Mouse (Mus musculus) neutrophil, adult 83 days (primary cell): ENCODE measurements around the gene Ltbr. TPM values are rescaled to one million over a fixed set of nuclear protein-coding genes. Genes with fewer than 3 reads are reported as not detected.

Experiments
- total RNA-seq, 2 experiments: library from RNA; stranded (reverse); gene quantifications; one replicate each; pipeline ENCODE4 v1.2.4; 2023

Gene Ltbr
- total RNA-seq: 10 to 100 TPM; 46.0 to 64.6 TPM

DNA sequence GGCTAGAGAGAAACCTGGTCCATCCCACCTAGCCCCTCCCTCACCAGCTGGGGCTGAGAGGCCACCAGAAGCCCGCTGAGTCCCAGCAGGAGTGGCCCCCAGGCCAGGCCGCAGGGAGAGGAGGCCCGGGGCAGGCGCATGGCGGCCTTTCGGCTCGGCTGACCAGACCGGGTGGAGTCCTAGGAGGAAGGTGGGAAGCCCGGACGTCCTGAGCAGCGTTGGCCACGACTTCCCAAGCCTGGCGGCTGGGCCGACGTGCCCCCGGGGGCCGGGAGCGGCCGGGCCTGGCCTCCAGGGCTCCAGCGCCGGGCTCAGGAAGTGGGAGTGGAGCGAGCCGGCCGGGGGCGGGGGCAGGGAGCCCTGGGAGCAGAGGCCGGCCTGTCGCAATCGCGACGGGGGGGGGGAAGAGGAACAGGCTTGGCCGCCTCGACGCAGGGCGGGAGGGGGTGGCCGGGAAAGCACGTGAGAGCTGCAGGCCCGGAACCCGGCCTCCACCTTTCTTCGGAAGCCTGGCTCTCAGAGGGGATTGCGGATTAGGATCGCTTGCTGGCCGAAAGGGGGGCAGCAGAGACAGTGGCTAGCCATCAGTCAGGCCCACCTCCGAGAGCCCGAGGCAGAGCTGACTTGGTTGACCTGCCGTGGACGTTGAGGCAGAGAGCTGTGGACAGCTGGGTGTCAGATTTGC, at the start of gene Ltbr:
Ltbr (minus strand) TSS at position 340 of the 685 bp plus-strand sequence.

DNA sequence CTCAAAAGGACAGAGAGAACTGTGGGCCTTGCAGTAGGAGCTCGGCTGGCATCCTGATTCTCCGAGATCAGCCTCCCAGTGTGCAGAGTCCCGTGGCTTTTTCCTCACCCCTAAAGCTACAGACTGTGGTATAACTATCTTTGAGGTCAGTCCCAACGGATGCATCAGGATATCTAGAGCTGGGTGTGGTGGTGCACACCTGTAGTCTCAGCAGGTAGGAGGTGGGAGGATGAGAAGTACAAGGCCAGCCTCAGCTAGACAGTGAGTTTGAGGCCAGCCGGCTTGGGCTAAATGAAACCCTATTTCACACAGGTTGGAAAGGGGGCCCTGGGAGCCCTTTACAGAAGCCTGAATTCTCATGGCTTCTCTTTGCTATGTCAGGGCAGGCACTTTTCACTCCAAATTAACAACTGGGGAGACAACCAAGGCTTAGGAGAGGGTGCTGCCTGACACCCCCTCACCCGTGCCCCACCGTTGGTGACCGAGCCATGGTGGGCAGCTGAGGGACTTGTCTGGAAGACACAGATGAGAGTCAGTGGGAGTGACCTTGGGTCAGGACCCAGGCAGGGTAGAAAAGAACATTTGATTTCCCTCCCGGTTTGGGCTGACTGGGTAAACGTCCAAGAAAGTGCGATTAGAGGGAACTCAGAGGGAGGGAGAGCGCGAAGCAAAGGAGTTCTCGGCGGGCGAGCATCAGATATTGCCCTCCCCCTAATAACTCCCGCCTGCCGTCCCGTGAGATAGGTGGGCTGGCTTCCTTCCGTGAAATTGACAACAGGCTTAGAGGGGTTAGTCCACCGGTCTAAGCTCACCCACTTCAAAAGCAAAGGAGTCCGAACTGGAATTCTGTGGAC, 35.3 kb upstream of the Ltbr start, which contains the start of gene Tnfrsf1a:
Tnfrsf1a (plus strand) TSS at position 642 of the 854 bp plus-strand sequence.

DNA sequence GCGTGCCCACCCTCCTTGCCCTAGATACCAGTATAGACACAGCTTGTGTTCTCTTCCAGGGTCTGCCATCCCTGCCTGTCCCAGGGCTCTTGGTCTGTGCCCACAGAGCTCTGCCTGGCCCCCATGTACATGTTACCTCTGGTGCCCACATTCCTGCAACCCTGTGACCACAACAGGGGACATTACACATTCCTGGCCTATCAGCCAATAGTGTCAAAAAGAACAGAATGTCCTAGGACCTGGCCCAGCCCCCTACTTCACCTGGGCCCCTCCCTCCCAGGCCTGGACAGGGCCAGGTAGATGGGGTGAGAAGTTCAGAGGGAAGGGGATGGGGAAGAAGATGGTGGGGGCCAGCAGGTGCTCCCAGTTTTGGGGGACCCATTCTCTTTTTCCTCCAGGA, 6.6 kb upstream of the Ltbr start, which contains the start of gene Scnn1a:
Scnn1a (plus strand) TSS at position 337 of the 400 bp plus-strand sequence.

DNA sequence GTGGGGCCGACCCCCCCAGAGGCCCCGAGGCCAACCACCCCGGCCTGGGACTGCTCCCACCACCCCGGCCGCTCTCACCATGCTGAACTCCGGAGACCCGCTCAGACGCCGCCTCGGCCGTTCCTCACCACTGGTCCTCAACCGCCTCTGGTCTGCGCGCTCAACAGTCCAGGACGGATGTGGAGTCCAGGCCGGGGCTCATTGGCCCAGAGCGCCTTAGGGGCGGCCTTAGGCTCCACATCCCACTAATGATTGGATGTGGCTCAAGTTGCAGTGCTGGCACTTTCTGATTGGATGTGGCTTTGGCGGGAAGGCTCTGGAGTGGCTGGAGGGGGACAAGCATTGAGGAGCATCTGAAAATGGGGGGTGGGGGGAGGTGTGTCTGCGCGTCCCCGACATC, 27.8 kb downstream of the Ltbr start, which contains the start of gene Tuba3a:
Tuba3a (minus strand) TSS at position 153 of the 400 bp plus-strand sequence.

Other genes starting within 250 kb of the Ltbr start
- 10 to 100 TPM; 11.4 to 13.2 TPM for gene Lpar5, start 246.0 kb downstream of the Ltbr start, total RNA-seq
- gene Chd4, start 217.9 kb downstream of the Ltbr start, total RNA-seq: 100 to 1,000 TPM; 177 to 182 TPM
- 10 to 100 TPM; 17.7 to 18.4 TPM for gene Nop2, start 182.0 kb downstream of the Ltbr start, total RNA-seq
- 10 to 100 TPM; 34.7 to 35.5 TPM for gene Iffo1, start 168.6 kb downstream of the Ltbr start, total RNA-seq
- 1,000 to 10,000 TPM; 1,411 to 1,465 TPM for gene Gapdh, start 147.4 kb downstream of the Ltbr start, total RNA-seq
- gene Ncapd2, start 122.2 kb downstream of the Ltbr start, total RNA-seq: 100 to 1,000 TPM; 220 to 231 TPM
- 10 to 100 TPM; 54.5 to 57.4 TPM for gene Mrpl51, start 122.1 kb downstream of the Ltbr start, total RNA-seq
- gene Vamp1, start 98.3 kb downstream of the Ltbr start, total RNA-seq: 10 to 100 TPM; 20.0 to 23.2 TPM
- gene Tapbpl, start 82.0 kb downstream of the Ltbr start, total RNA-seq: 10 to 100 TPM; 11.2 to 13.5 TPM
- gene Cd27, start 76.9 kb downstream of the Ltbr start, total RNA-seq: 1 to 10 TPM in 1 of 2 experiments, not detected in 1; 1.7 TPM
- not detected for gene Tuba3a, start 27.8 kb downstream of the Ltbr start, total RNA-seq
- 10 to 100 TPM; 10.3 to 10.4 TPM for gene Scnn1a, start 6.8 kb upstream of the Ltbr start, total RNA-seq
- 100 to 1,000 TPM; 235 to 287 TPM for gene Tnfrsf1a, start 35.5 kb upstream of the Ltbr start, total RNA-seq
- gene Plekhg6, start 66.9 kb upstream of the Ltbr start, total RNA-seq: not detected
- 100 to 1,000 TPM; 209 to 211 TPM for gene Cd9, start 180.9 kb upstream of the Ltbr start, total RNA-seq
- 1 to 10 TPM; 3.3 to 4.4 TPM for gene Vwf, start 232.9 kb upstream of the Ltbr start, total RNA-seq